ENCODE assay signal across 9 mouse cellular contexts in genomic region chr2:92437875-92438274, GRCm38 (mm10). TPM values are rescaled to one million over a fixed set of nuclear protein-coding genes. Genes with fewer than 3 reads are reported as not detected.
A peak's percentile ranks its signal among the peaks of the same experiment; 100 is the strongest.
DNase-seq lines count a peak whose midpoint lies in the region; ATAC-seq lines count a peak whose summit lies in the region.
"Had no signal": no experiment of that assay in that cellular context is flagged by ENCODE, and none has a peak within 500 bp of the region (broad histone marks: within the 10 kb centered on the region; RNA-seq: fewer than 3 reads in every experiment).

No protein-coding gene starts in this region.

- 1% methylated on average over 5 of the region's 5 CpGs for WGBS in limb, embryonic 11.5 days
- under 1% methylated on average over 5 of the region's 5 CpGs for WGBS in midbrain, embryonic 13.5 days

- DNase-seq in 3T3-L1 (ENCODE audit: low read depth, low spot score) = peak; percentile 97
- peak; percentile 79 to 95 for DNase-seq in adrenal gland, adult (ENCODE audit: inconsistent age in 2 of 2, low spot score in 1 of 2)
- DNase-seq in embryo, embryonic 11.5 days (ENCODE audit: low read depth, low spot score) = peak; percentile 77
- peak; percentile 95 for DNase-seq in heart, adult 11 months
- peak; percentile 86 for DNase-seq in kidney, adult 18-20 months
- peak; percentile 90 for DNase-seq in limb, embryonic 11.5 days (ENCODE audit: low spot score)
- DNase-seq in spleen, postnatal 10 days (ENCODE audit: low spot score in 2 of 2) = peak; percentile 47 to 76

- no peak for ATAC-seq in limb, embryonic 11.5 days (ENCODE audit: insufficient number of reproducible peaks, low FRiP score, low TSS enrichment, low read depth)
- no peak for ATAC-seq in midbrain, embryonic 13.5 days

- peaks cover 2% of the 10 kb centered on the region; the same call in 1 of the 2 replicates for H3K27me3 ChIP-seq in limb, embryonic 11.5 days (ENCODE audit: control insufficient read depth, insufficient read depth, low read length)
- peaks cover 8% of the 10 kb centered on the region; the same call in 1 of the 2 replicates for H3K27me3 ChIP-seq in midbrain, embryonic 13.5 days

- no peak overlapping the region for H3K4me3 ChIP-seq in limb, embryonic 11.5 days (ENCODE audit: low read depth, low read length)
- H3K4me3 ChIP-seq in midbrain, embryonic 13.5 days (replicated peaks) = no peak overlapping the region
- H3K4me3 ChIP-seq: embryonic facial prominence, embryonic 12.5 days had no signal

- H3K27ac ChIP-seq in limb, embryonic 11.5 days (replicated peaks; ENCODE audit: low read depth, low read length) = no peak overlapping the region
- no peak overlapping the region for H3K27ac ChIP-seq in midbrain, embryonic 13.5 days
- H3K27ac ChIP-seq: embryonic facial prominence, embryonic 12.5 days had no signal

- H3K9ac ChIP-seq in limb, embryonic 11.5 days (ENCODE audit: low read length) = no peak overlapping the region
- H3K9ac ChIP-seq in midbrain, embryonic 13.5 days (replicated peaks) = no peak overlapping the region
- H3K9ac ChIP-seq: embryonic facial prominence, embryonic 12.5 days had no signal

- peaks cover 2% of the 10 kb centered on the region for H3K4me1 ChIP-seq in limb, embryonic 11.5 days (ENCODE audit: control insufficient read depth, insufficient read depth, low read length)
- peaks cover 21% of the 10 kb centered on the region for H3K4me1 ChIP-seq in midbrain, embryonic 13.5 days (replicated peaks)

- H3K36me3 ChIP-seq in limb, embryonic 11.5 days (ENCODE audit: control insufficient read depth, insufficient read depth, low read length) = no peaks in the 10 kb centered on the region
- no peaks in the 10 kb centered on the region for H3K36me3 ChIP-seq in midbrain, embryonic 13.5 days
- H3K36me3 ChIP-seq: embryonic facial prominence, embryonic 12.5 days had no signal

- no peaks in the 10 kb centered on the region for H3K9me3 ChIP-seq in limb, embryonic 11.5 days (ENCODE audit: control insufficient read depth, low read length)
- H3K9me3 ChIP-seq in midbrain, embryonic 13.5 days = no peaks in the 10 kb centered on the region

- H3K4me2 ChIP-seq in limb, embryonic 11.5 days (ENCODE audit: low read depth, severe bottlenecking) = no peak overlapping the region
- peak overlapping the region; percentile 37 for H3K4me2 ChIP-seq in midbrain, embryonic 13.5 days (replicated peaks)
- H3K4me2 ChIP-seq: embryonic facial prominence, embryonic 12.5 days had no signal

RNA-seq across cellular contexts. Expression of gene Cry2, which starts 4.0 kb away (rescaled TPM):
- polyA plus RNA-seq in limb, embryonic 11.5 days (2014; fragmentation: Nextera tagmentation; extraction: Ambion mirVana) = 18.0 and 18.1 TPM in 2 replicates
- 35.8 and 36.2 TPM in 2 replicates for polyA plus RNA-seq in midbrain, embryonic 13.5 days (2015; fragmentation: Nextera tagmentation; extraction: Ambion mirVana)

RNA-seq across cellular contexts. Expression of gene Slc35c1, which starts 22.5 kb away (rescaled TPM):
- polyA plus RNA-seq in limb, embryonic 11.5 days (2014; fragmentation: Nextera tagmentation; extraction: Ambion mirVana) = 8.2 and 9.8 TPM in 2 replicates
- polyA plus RNA-seq in midbrain, embryonic 13.5 days (2015; fragmentation: Nextera tagmentation; extraction: Ambion mirVana) = 8.9 and 10.6 TPM in 2 replicates

RNA-seq across cellular contexts. Expression of gene Mapk8ip1, which starts 36.8 kb away (rescaled TPM):
- 15.1 and 19.9 TPM in 2 replicates for polyA plus RNA-seq in limb, embryonic 11.5 days (2014; fragmentation: Nextera tagmentation; extraction: Ambion mirVana)
- polyA plus RNA-seq in midbrain, embryonic 13.5 days (2015; fragmentation: Nextera tagmentation; extraction: Ambion mirVana) = 86.9 and 111 TPM in 2 replicates

RNA-seq across cellular contexts. Expression of gene 1700029I15Rik, which starts 55.5 kb away (rescaled TPM):
- 1.2 and 1.9 TPM in 2 replicates for polyA plus RNA-seq in limb, embryonic 11.5 days (2014; fragmentation: Nextera tagmentation; extraction: Ambion mirVana)
- 8.0 and 8.9 TPM in 2 replicates for polyA plus RNA-seq in midbrain, embryonic 13.5 days (2015; fragmentation: Nextera tagmentation; extraction: Ambion mirVana)
